In the genomic region with DNA sequence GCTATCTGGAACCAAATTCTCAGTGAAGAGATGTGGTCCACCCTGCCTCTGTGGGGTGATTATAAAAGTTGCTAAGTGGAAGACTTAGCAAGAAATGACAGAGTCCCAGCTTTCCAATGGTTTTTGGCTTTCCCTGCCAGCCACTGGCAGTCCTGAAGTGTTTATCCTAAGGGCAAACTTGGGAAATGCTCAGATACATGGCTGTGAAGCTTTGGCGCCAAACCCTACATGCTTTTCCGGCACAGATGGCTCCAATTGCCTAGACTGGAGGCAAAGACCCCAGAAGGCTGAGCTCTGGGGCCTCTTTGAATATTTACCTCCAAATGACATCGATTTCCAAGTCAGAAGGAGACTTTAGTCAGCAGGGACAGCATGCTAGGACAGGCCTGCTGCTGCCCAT, we compare ENCODE assay signal across 16 mouse cellular contexts.
"Had no signal": no experiment of that assay in that cellular context is flagged by ENCODE, and none has a peak within 500 bp of the region (broad histone marks: within the 10 kb centered on the region; RNA-seq: fewer than 3 reads in every experiment).

No protein-coding gene starts in this region.

- H3K27me3 ChIP-seq: neural tube, embryonic 12.5 days; neural tube, embryonic 13.5 days; neural tube, embryonic 15.5 days; stomach, embryonic 15.5 days had no signal

- H3K4me2 ChIP-seq: neural tube, embryonic 12.5 days; neural tube, embryonic 13.5 days; neural tube, embryonic 15.5 days; stomach, embryonic 15.5 days had no signal

- H3K9ac ChIP-seq: neural tube, embryonic 12.5 days; neural tube, embryonic 13.5 days; neural tube, embryonic 15.5 days; stomach, embryonic 15.5 days had no signal

- DNase-seq: right cerebral cortex, adult 18-20 months; right cerebral cortex, postnatal 14 days; right cerebral cortex, postnatal 25 days; right cerebral cortex, postnatal 4 days; spleen, adult 18-20 months; thymus, adult 18-20 months; thymus, adult 2 months; thymus, postnatal 14 days; thymus, postnatal 25 days; thymus, postnatal 36 days; thymus, postnatal 4 days had no signal

- H3K9me3 ChIP-seq: neural tube, embryonic 12.5 days; neural tube, embryonic 13.5 days; neural tube, embryonic 15.5 days; stomach, embryonic 15.5 days had no signal

- H3K36me3 ChIP-seq: neural tube, embryonic 12.5 days; neural tube, embryonic 13.5 days; neural tube, embryonic 15.5 days; stomach, embryonic 15.5 days had no signal

- H3K4me3 ChIP-seq: neural tube, embryonic 12.5 days; neural tube, embryonic 13.5 days; neural tube, embryonic 15.5 days; stomach, embryonic 15.5 days had no signal

- H3K4me1 ChIP-seq: neural tube, embryonic 12.5 days; neural tube, embryonic 15.5 days; stomach, embryonic 15.5 days had no signal

- H3K27ac ChIP-seq: neural tube, embryonic 12.5 days; neural tube, embryonic 13.5 days; neural tube, embryonic 15.5 days; stomach, embryonic 15.5 days; stomach, postnatal 0 days had no signal
